Mouse (Mus musculus): Measurements from ENCODE around the gene OR5BS1P. TPM values are rescaled to one million over a fixed set of nuclear protein-coding genes. Genes with fewer than 3 reads are reported as not detected.

Gene OR5BS1P
- polyA plus RNA-seq, 1 experiment from 2014 or later, result not detected

DNA sequence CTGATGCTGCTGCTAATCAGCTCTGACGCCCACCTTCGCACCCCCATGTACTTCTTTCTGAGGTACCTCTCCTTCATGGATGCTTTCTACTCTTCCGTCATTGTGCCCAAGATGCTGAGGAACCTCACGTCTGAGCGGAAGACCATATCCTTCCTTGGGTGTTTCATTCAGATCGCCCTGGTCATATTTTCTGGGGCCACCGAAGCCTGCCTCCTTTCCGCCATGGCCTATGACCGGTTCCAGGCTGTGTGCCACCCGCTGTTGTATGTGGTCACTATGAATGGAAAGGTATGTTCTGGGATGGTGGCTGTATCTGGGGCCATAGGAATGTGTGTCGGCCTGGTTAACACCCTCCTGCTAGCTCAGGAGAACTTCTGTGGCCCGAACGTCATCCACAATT, 1.8 kb downstream of the OR5BS1P start:
- Histone ChIP-seq H3K27ac (ENCODE audit: low read depth, low read length) (no peak overlapping the region), H3K4me3 (ENCODE audit: low read depth, low read length) (no peak overlapping the region), H3K36me3 (ENCODE audit: control insufficient read depth, insufficient read depth, low read length) (no peaks in the 10 kb centered on the region), H3K4me2 (replicated peaks; ENCODE audit: low read depth, low read length) (no peak overlapping the region), H3K9ac (ENCODE audit: low read depth, low read length) (no peak overlapping the region), H3K4me1 (replicated peaks; ENCODE audit: control insufficient read depth, insufficient read depth, low read length) (no peaks in the 10 kb centered on the region), H3K27me3 (ENCODE audit: control insufficient read depth, insufficient read depth, low read length) (no peaks in the 10 kb centered on the region), H3K9me3 (ENCODE audit: control insufficient read depth, low read length) (no peaks in the 10 kb centered on the region)
- DNase-seq (ENCODE audit: low spot score), result no peak
- 87% methylated on average over 13 of the region's 13 CpGs for WGBS
- no peak for ATAC-seq (ENCODE audit: low FRiP score)

DNA sequence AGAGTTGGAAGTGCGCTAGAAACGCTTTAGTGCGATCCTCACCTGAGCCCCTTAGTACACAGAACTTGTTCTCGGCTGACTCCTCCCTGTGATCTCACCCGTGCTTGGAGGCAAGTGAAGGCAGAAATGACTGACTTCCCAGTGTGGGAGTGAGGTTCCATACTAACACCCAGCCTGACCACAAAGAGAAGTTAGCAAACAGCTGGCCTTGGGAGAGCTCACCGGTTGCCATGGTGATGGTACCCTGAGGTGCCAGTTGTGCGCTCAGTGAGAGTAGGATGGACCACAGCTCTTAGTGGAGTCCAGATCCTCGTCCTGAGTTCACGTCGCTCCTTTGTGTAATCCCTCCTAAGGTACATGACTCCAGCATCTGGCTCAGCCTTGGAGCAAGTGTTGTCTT, 5.3 kb downstream of the OR5BS1P start:
- Histone ChIP-seq H3K27me3 (ENCODE audit: control insufficient read depth, insufficient read depth, low read length) (no peaks in the 10 kb centered on the region), H3K36me3 (ENCODE audit: control insufficient read depth, insufficient read depth, low read length) (no peaks in the 10 kb centered on the region), H3K9ac (ENCODE audit: low read depth, low read length) (no peak overlapping the region), H3K9me3 (ENCODE audit: control insufficient read depth, low read length) (no peaks in the 10 kb centered on the region), H3K27ac (ENCODE audit: low read depth, low read length) (no peak overlapping the region), H3K4me1 (replicated peaks; ENCODE audit: control insufficient read depth, insufficient read depth, low read length) (no peaks in the 10 kb centered on the region), H3K4me3 (ENCODE audit: low read depth, low read length) (no peak overlapping the region), H3K4me2 (replicated peaks; ENCODE audit: low read depth, low read length) (no peak overlapping the region)
- DNase-seq (ENCODE audit: low spot score), result no peak
- WGBS, result 81% methylated on average over 10 of the region's 10 CpGs
- no peak for ATAC-seq (ENCODE audit: low FRiP score)

DNA sequence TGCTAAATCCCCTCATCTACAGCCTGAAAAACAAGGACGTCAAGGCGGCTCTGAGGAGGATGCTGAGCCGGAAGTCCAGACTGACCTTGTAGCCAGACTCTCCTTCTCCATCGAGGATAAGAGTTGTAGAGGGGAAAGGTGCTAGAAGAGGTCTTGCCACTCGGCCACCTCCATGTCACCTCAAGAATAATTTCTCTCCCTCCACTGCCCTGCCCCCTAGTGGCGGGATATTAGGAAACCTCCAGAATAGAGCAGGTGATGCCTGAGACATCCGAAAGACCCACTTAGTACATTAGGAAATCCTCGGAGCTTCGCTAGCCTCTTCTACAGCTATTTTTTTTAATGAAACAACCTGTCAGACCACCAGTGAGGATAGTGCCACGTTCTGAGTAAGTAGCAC, 5.7 kb downstream of the OR5BS1P start:
- H3K9ac ChIP-seq (ENCODE audit: low read depth, low read length), result no peak overlapping the region
- 56% methylated on average over 10 of the region's 10 CpGs for WGBS
- H3K4me1 ChIP-seq (replicated peaks; ENCODE audit: control insufficient read depth, insufficient read depth, low read length), result no peaks in the 10 kb centered on the region
- H3K27ac ChIP-seq (ENCODE audit: low read depth, low read length), result no peak overlapping the region
- H3K27me3 ChIP-seq (ENCODE audit: control insufficient read depth, insufficient read depth, low read length), result no peaks in the 10 kb centered on the region
- no peak overlapping the region for H3K4me2 ChIP-seq (replicated peaks; ENCODE audit: low read depth, low read length)
- DNase-seq (ENCODE audit: low spot score) (peak; percentile 54), ATAC-seq (ENCODE audit: low FRiP score) (no peak)
- no peaks in the 10 kb centered on the region for H3K9me3 ChIP-seq (ENCODE audit: control insufficient read depth, low read length)
- H3K36me3 ChIP-seq (ENCODE audit: control insufficient read depth, insufficient read depth, low read length), result no peaks in the 10 kb centered on the region
- no peak overlapping the region for H3K4me3 ChIP-seq (ENCODE audit: low read depth, low read length)

DNA sequence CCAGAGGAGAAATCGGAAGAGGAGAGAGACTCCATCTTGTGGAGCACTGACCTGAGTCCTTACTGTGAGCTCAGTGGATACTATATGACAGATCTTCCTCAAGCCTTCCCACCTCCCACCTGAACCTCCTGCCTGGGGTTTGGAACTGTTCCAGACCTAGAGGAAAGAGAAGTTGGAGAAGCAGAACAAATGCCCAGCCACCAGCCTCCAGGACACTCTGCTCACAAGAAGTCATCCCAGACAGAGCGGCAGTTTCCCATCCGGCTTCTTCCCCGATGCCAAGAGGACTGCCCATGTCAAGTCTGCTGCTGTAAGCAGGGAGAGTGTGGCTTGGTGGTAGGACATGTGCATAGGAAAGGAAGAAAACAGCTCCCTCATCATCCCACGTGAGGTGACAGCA, 6.6 kb downstream of the OR5BS1P start:
- H3K36me3 ChIP-seq (ENCODE audit: control insufficient read depth, insufficient read depth, low read length), result no peaks in the 10 kb centered on the region
- H3K4me2 ChIP-seq (replicated peaks; ENCODE audit: low read depth, low read length), result no peak overlapping the region
- no peak overlapping the region for H3K4me3 ChIP-seq (ENCODE audit: low read depth, low read length)
- no peak overlapping the region for H3K27ac ChIP-seq (ENCODE audit: low read depth, low read length)
- H3K27me3 ChIP-seq (ENCODE audit: control insufficient read depth, insufficient read depth, low read length), result no peaks in the 10 kb centered on the region
- no peaks in the 10 kb centered on the region for H3K9me3 ChIP-seq (ENCODE audit: control insufficient read depth, low read length)
- H3K9ac ChIP-seq (ENCODE audit: low read depth, low read length), result no peak overlapping the region
- 81% methylated on average over 5 of the region's 5 CpGs for WGBS
- no peak for ATAC-seq (ENCODE audit: low FRiP score)
- DNase-seq (ENCODE audit: low spot score), result no peak
- no peaks in the 10 kb centered on the region for H3K4me1 ChIP-seq (replicated peaks; ENCODE audit: control insufficient read depth, insufficient read depth, low read length)

DNA sequence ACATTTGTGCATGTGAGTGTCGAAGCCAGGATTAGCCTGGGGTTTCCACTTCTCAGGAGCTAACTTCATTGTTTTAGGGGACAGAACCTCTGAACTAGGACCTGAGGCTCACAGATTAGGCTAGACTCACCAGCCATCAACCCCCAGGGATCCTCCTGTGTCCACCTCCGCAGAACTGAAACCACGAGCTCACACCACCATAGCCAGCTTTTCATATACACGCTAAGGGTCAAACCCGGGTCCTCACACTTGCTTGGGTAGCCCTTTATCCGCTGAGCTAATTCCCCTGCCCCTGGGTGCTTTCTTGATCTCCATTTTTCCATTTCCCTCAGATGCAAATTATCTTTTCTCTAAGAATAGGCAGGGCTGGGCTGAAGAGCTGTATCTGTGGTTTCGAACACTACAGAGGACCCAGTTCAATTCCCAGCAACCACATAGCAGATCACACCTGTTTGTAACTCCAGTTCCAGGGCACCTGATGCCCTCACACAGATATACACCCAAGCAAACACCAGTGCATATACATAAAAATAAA, 9.9 kb downstream of the OR5BS1P start:
- Histone ChIP-seq H3K4me3 (ENCODE audit: low read depth, low read length) (no peak overlapping the region), H3K9ac (ENCODE audit: low read depth, low read length) (no peak overlapping the region), H3K9me3 (ENCODE audit: control insufficient read depth, low read length) (no peaks in the 10 kb centered on the region), H3K36me3 (ENCODE audit: control insufficient read depth, insufficient read depth, low read length) (no peaks in the 10 kb centered on the region), H3K27ac (ENCODE audit: low read depth, low read length) (no peak overlapping the region), H3K4me1 (replicated peaks; ENCODE audit: control insufficient read depth, insufficient read depth, low read length) (no peaks in the 10 kb centered on the region), H3K27me3 (ENCODE audit: control insufficient read depth, insufficient read depth, low read length) (no peaks in the 10 kb centered on the region), H3K4me2 (replicated peaks; ENCODE audit: low read depth, low read length) (no peak overlapping the region)
- WGBS, result 73% methylated on average over 7 of the region's 7 CpGs
- DNase-seq (ENCODE audit: low spot score) (no peak), ATAC-seq (ENCODE audit: low FRiP score) (no peak)

DNA sequence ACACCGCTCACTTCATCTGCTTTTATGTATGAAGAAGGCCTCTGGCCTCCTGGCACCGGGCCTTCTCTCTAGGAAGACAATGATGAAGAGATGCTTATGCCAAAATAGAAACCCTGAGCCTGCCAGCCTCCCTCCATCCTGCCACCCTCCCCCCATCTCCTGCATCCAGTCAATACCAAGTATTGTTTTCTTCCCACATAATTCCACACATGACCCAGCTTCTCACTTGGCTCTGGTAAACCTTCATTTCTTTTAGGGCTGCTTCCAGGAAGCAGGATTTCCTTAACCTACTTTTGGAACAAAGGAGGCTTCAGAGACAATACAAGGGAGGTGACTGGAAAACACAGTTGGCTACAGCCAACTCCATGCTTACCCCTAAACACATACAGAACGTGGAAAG, 13.0 kb downstream of the OR5BS1P start, which contains the start of gene Lalba:
Gene Lalba (minus strand): TSS at position 21 of the 400 bp plus-strand sequence.
- H3K4me3 ChIP-seq (ENCODE audit: low read depth, low read length), result no peak within 1 kb of the TSS
- H3K9me3 ChIP-seq (ENCODE audit: control insufficient read depth, low read length), result no peaks in the 10 kb centered on the region
- no peaks in the 10 kb centered on the region for H3K27me3 ChIP-seq (ENCODE audit: control insufficient read depth, insufficient read depth, low read length)
- 67% methylated on average over 3 of the region's 3 CpGs for WGBS
- no peaks in the 10 kb centered on the region for H3K36me3 ChIP-seq (ENCODE audit: control insufficient read depth, insufficient read depth, low read length)
- H3K4me1 ChIP-seq (replicated peaks; ENCODE audit: control insufficient read depth, insufficient read depth, low read length), result no peaks in the 10 kb centered on the region
- no peak within 1 kb of the TSS for H3K27ac ChIP-seq (ENCODE audit: low read depth, low read length)
- no peak within 1 kb of the TSS for H3K9ac ChIP-seq (ENCODE audit: low read depth, low read length)
- no peak for DNase-seq (ENCODE audit: low spot score)
- ATAC-seq (ENCODE audit: low FRiP score), result no peak
- no peak within 1 kb of the TSS for H3K4me2 ChIP-seq (replicated peaks; ENCODE audit: low read depth, low read length)

DNA sequence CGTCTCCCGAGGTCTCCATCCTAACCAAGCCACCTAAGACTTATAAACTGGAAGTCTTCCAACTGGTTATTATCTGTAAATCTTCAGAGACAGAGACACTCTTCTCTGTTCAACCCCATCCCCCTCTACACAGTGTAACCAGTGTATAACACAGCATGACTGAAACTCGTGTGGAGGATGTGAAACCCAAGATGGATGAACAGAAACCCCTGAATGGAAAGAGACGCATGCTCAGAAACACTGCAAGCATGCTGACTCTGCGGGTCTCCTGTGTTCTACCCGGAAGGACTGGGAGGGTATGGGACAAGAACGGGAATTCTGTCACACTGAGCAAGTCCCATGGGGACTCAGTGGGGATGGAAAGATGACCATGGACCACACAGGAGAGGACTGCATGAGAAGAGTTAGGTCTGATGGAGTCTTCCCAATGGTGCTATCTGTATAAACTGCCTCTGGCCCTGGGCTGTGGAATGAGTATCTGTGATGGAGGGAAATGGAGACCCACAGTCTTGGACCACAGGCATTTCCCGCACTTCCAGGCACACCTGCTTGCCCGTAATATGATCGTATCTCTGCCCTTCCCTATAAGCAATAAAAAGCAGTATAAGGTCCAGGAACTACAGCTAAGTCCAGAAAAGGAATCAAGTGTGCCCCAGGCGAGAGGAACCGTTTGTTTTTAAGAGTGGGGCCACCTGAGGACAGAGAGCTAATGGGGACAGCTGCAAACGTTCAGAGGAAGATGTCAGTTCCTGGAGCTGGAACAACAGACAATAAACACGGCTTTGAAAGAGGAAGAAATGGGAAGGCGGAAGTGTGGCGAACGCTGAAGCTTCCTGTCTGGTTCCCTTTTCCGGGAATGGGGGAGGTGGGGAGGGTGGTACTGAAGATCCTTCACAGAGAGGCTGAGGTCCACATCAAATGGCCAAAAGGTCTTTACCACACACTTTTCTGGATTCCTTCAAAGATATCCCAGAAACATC, 14.5 kb downstream of the OR5BS1P start:
- Histone ChIP-seq H3K9ac (ENCODE audit: low read depth, low read length) (no peak overlapping the region), H3K27me3 (ENCODE audit: control insufficient read depth, insufficient read depth, low read length) (no peaks in the 10 kb centered on the region), H3K9me3 (ENCODE audit: control insufficient read depth, low read length) (no peaks in the 10 kb centered on the region), H3K4me3 (ENCODE audit: low read depth, low read length) (no peak overlapping the region), H3K36me3 (ENCODE audit: control insufficient read depth, insufficient read depth, low read length) (no peaks in the 10 kb centered on the region), H3K4me2 (replicated peaks; ENCODE audit: low read depth, low read length) (no peak overlapping the region), H3K4me1 (replicated peaks; ENCODE audit: control insufficient read depth, insufficient read depth, low read length) (no peaks in the 10 kb centered on the region), H3K27ac (ENCODE audit: low read depth, low read length) (no peak overlapping the region)
- WGBS, result 75% methylated on average over 18 of the region's 18 CpGs
- ATAC-seq (ENCODE audit: low FRiP score) (no peak), DNase-seq (ENCODE audit: low spot score) (no peak)

DNA sequence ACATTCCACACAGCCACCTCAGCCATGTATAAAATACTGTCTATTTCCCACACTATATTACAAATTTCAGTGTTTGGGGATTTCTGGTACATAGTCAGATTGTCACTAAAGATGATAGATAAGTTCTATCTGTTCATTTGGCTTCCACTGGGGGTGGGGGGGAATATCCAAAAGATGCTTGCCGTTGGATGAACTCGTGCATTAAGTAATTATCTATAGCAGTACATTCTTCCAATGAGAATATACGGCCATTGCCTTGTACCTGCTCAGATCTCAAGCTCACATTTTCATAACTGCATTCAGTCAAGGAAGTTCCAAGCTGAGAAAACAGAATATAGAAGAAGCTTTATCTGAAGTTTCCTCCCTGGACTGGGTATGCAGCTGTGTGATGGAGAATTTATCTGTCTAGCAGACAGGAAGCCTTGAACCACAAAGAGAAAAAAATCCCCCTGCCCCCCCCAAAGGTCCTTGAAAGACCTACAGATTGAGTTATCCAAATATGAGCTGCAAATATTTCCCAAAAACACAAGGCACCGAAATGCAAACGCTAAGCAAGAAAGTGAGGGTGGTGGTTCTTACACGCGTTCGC, 16.8 kb downstream of the OR5BS1P start:
- no peaks in the 10 kb centered on the region for H3K36me3 ChIP-seq (ENCODE audit: control insufficient read depth, insufficient read depth, low read length)
- H3K4me1 ChIP-seq (replicated peaks; ENCODE audit: control insufficient read depth, insufficient read depth, low read length), result no peaks in the 10 kb centered on the region
- WGBS, result 94% methylated on average over 8 of the region's 8 CpGs
- H3K4me3 ChIP-seq (ENCODE audit: low read depth, low read length), result no peak overlapping the region
- no peak overlapping the region for H3K27ac ChIP-seq (ENCODE audit: low read depth, low read length)
- ATAC-seq (ENCODE audit: low FRiP score) (no peak), DNase-seq (ENCODE audit: low spot score) (no peak)
- no peaks in the 10 kb centered on the region for H3K9me3 ChIP-seq (ENCODE audit: control insufficient read depth, low read length)
- H3K27me3 ChIP-seq (ENCODE audit: control insufficient read depth, insufficient read depth, low read length), result no peaks in the 10 kb centered on the region
- no peak overlapping the region for H3K4me2 ChIP-seq (replicated peaks; ENCODE audit: low read depth, low read length)
- no peak overlapping the region for H3K9ac ChIP-seq (ENCODE audit: low read depth, low read length)
